Mouse (Mus musculus) liver, adult 10 weeks (tissue): ENCODE measurements around the gene Tktl1. TPM values are rescaled to one million over a fixed set of nuclear protein-coding genes. Genes with fewer than 3 reads are reported as not detected.

Source experiments
- polyA plus RNA-seq: library from polyadenylated mRNA; stranded (reverse); fragments of 350-450 nt; fragmentation: Illumina TruSeq; extraction: RNeasy Lipid Tissue Mini Kit (QIAGEN cat#74804); gene quantifications from one replicate; pipeline ENCODE4 v1.2.3, GENCODE M21; 2014; ENCODE audit warnings: low read depth, low replicate concordance

Tktl1 gene
- not detected for polyA plus RNA-seq

DNA sequence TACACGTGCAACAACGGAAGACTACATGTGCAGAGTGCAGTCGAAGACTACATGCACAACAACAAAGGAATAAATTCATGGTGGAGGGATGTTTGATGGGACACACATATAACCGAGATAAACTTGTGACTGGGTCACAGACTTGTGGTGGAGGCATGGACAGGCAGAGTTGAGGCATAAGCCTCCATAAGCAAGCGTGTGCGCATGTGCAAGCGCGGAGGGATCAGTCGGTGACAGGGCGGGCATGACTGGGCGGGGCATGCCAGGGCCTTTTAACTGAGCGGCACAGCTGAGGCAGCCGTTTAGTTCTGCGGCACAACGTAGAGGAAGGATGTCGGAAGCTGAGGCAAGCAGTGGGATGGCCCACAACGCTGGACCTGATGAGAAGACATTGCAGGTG, at the start of gene Tktl1:
Gene Tktl1 (plus strand): TSS at position 301 of the 400 bp plus-strand sequence.

DNA sequence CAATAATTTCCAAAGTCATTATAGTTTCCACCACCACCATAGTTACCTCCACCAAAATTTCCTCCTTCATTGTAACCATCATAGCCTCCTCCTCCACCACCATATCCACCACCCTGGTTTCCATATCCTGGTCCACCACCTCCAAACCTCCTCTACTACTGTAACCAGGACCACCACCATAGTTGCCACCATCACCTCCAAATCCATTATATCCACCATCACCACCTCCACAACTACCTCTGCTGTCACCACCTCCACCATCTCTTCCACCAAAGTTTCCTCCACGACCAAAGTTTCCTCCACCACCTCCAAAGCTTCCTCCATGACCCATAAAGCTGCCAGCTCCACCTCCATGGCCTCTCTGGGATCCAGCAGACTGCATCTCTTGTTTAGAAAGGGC, 41.8 kb upstream of the Tktl1 start, which contains the start of gene Mecp2:
Gene Mecp2 (minus strand): TSS at position 101 of the 400 bp plus-strand sequence.

DNA sequence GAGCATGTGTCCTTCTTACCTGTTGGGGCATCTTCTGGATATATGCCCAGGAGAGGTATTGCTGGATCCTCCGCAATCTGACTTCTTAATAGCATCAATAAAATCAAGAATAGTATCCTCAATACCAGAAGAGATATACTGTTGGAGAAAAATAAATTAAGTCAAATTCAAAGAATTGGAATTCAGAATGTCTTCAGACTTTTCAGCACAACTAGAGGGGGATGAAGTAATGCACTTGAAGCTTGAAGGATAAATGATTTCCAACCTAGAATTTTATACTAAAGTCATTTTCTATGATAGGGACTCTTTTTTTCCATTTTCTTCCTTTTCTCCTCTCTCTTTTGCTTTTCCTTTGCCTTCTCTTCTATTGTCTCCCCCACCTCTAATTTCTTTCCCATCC, 9.3 kb upstream of the Tktl1 start, which contains the start of gene Tex28:
Gene Tex28 (minus strand): TSS at position 101 of the 400 bp plus-strand sequence.

GRCm38 (mm10) chrX:74249615-74250014, 72.6 kb downstream of the Tktl1 start, which contains the start of gene Flna:
Gene Flna, minus strand, starts transcription at chrX:74249820.

GRCm38 (mm10) chrX:74254153-74254887, 77.3 kb downstream of the Tktl1 start, which contains the start of gene Emd:
Gene Emd, plus strand, starts transcription at chrX:74254687.

Other genes starting within 250 kb of the Tktl1 start
- 1.1 TPM for gene Renbp, start 246.4 kb upstream of the Tktl1 start, polyA plus RNA-seq
- gene Hcfc1, start 210.9 kb upstream of the Tktl1 start, polyA plus RNA-seq: 12.6 TPM
- gene Irak1, start 153.3 kb upstream of the Tktl1 start, polyA plus RNA-seq: 27.4 TPM
- not detected for gene Opn1mw, start 49.8 kb upstream of the Tktl1 start, polyA plus RNA-seq
- 4.2 TPM for gene Mecp2, start 41.9 kb upstream of the Tktl1 start, polyA plus RNA-seq
- gene Tex28, start 9.4 kb upstream of the Tktl1 start, polyA plus RNA-seq: not detected
- 7.1 TPM for gene Flna, start 72.6 kb downstream of the Tktl1 start, polyA plus RNA-seq
- 18.4 TPM for gene Emd, start 77.4 kb downstream of the Tktl1 start, polyA plus RNA-seq
- 843 TPM for gene Rpl10, start 93.6 kb downstream of the Tktl1 start, polyA plus RNA-seq
- gene Taz, start 104.7 kb downstream of the Tktl1 start, polyA plus RNA-seq: 25.2 TPM
- 7.3 TPM for gene Dnase1l1, start 105.1 kb downstream of the Tktl1 start, polyA plus RNA-seq
- 73.7 TPM for gene Atp6ap1, start 119.8 kb downstream of the Tktl1 start, polyA plus RNA-seq
- gene Gdi1, start 127.7 kb downstream of the Tktl1 start, polyA plus RNA-seq: 65.8 TPM
- gene Fam50a, start 135.8 kb downstream of the Tktl1 start, polyA plus RNA-seq: 11.2 TPM
- 0.13 TPM for gene Plxna3, start 151.8 kb downstream of the Tktl1 start, polyA plus RNA-seq
- 10.4 TPM for gene Lage3, start 176.4 kb downstream of the Tktl1 start, polyA plus RNA-seq
- 19.5 TPM for gene Ubl4a, start 196.0 kb downstream of the Tktl1 start, polyA plus RNA-seq
- gene Slc10a3, start 196.1 kb downstream of the Tktl1 start, polyA plus RNA-seq: 2.3 TPM
- gene Fam3a, start 216.0 kb downstream of the Tktl1 start, polyA plus RNA-seq: 4.7 TPM
- 44.8 TPM for gene Ikbkg, start 216.0 kb downstream of the Tktl1 start, polyA plus RNA-seq